Mouse (Mus musculus) T-helper 1 cell (primary cell): ENCODE measurements at regions not wholly inside any gene's neighbourhood (a gene's known extent, or its start where the extent isn't known, plus 50 kb on each side); places are given as distances from the start of the nearest gene placed in this dataset.

Experiments
- in situ Hi-C: fragments of 300-600 bp; cut with MboI, MseI; formaldehyde crosslinking; loops from one replicate; pipeline ENCODE4 v1.15.1; 2025; ENCODE audit warnings: high pct_unique_total_duplicates

- in situ Hi-C loops: loop anchor here (10.0 kb wide), 1 partner anchor 303 kb away; no protein-coding TSS in a partner anchor
Measured at GRCm38 (mm10) chr2:77358176-77358575, 77.8 kb upstream of the Sestd1 start.

GRCm38 (mm10) chr2:77356798-77357197 lies 76.4 kb upstream of the Sestd1 start:
- in situ Hi-C loops: loop anchor here (10.0 kb wide), 1 partner anchor 302 kb away; no protein-coding TSS in a partner anchor

GRCm38 (mm10) chr2:77351987-77352628 lies 71.7 kb upstream of the Sestd1 start:
- in situ Hi-C loops: loop anchor here (10.0 kb wide), 1 partner anchor 297 kb away; no protein-coding TSS in a partner anchor

DNA sequence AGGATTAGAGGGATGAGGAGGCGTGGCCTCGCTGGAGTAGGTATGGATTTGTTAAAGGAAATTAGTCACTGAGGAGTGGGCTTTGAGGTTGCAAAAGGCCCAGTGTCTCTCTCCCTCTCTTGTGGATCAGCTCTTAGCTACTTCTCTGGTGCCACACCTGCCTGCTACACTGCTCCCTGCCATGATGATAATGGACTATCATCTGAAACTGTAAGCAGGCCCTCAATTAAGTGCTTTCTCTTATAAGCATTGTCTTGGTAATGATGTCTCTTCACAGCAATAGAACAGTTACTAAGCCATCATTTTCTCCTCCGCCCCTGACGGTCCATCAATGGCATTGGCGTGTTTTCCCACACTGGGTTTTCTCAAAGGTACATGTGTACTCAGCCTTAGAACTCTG lies 66.6 kb upstream of the Sestd1 start:
- in situ Hi-C loops: loop anchor here (25.0 kb wide), 1 partner anchor 385 kb away; no protein-coding TSS in a partner anchor

DNA sequence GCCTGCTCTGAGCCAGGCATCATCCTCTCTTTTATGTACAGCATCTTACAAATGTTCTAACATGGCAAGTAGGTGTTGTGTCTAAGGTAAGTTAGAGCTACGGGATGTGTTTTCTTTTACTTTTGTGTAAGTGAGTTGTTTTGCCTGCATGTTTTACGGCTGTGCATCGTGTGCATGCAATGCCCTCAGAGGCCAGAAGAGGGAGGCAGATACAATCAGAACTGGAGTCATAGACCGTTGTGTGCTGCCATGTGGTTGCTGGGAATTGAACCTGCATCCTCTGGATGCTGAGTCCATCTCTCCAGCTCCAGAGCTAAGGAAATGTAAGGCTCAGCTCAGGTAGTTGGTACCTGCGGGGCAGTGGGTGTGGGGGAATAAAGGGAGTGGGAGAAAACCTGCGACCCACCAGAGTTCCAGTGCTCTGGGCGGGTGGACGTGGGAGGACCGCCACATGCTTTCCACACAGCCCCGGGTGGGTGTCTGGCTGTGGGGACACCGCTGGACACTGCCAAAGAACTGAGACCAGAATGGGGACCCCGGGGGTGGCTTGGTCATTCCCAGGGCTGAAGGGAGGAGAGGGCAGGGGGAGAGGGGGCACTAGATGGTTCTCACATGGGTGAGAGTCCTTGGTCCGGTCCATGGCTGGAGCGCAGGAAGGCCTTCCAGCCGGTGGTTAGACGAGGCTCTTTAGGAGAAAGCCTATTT lies 63.5 kb upstream of the Sestd1 start:
- in situ Hi-C loops: loop anchor here (25.0 kb wide), 1 partner anchor 382 kb away; no protein-coding TSS in a partner anchor

DNA sequence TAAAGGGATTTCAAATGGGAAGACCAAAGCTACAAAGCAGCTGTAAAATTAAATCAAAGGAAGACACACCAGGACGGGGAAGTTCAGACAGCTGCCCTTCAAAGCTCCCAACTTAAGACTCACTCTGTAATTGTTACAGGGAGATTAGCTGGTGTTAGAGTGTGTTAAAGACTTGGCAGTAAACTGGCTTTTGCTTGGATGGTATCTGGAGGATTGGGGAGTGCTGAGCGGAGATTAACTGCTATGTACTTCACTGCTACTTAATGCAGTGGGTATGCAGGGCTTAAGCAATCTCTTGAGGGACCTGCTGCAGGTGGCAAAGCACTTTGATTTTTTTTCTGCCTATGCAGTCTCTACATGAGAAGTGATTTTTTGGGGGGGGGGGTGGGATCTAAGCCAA lies 62.0 kb upstream of the Sestd1 start:
- in situ Hi-C loops: loop anchor here (25.0 kb wide), 1 partner anchor 380 kb away; no protein-coding TSS in a partner anchor

GRCm38 (mm10) chr2:77341575-77342332 lies 61.4 kb upstream of the Sestd1 start:
- in situ Hi-C loops: loop anchor here (25.0 kb wide), 1 partner anchor 379 kb away; no protein-coding TSS in a partner anchor

GRCm38 (mm10) chr2:77340076-77340475 lies 59.7 kb upstream of the Sestd1 start:
- in situ Hi-C loops: loop anchor here (25.0 kb wide), 1 partner anchor 378 kb away; no protein-coding TSS in a partner anchor

DNA sequence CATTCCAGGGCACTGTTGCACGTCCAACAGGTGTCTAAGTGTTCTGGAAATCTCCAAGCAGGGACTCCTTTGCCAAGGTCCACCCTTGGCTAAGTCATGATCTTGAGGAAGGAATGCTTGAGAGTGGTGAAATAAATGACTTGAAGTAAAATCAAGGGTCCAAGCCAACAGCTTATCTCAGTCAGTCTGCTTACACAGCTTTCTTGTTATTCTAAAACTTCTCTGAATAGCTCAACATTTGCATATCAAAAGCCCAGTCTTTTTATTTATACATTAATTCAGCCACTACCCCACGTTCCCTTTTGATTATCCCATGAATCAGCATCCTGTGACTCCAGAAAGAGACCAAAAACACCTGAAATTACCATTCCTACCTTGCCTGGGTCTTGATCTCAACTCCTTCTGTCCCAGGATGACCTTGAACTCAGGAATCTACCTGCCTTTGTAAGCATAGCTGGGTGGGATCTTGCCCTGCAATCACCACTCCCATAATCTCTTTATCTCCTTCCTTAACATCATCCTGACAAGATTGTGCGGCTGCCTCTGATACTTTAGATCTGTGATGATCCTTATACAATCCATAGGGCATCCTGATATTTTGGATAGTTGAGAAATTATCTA lies 57.5 kb upstream of the Sestd1 start:
- in situ Hi-C loops: loop anchor here (5.0 to 25.0 kb wide), 2 partner anchors 81 to 376 kb away; no protein-coding TSS in a partner anchor

DNA sequence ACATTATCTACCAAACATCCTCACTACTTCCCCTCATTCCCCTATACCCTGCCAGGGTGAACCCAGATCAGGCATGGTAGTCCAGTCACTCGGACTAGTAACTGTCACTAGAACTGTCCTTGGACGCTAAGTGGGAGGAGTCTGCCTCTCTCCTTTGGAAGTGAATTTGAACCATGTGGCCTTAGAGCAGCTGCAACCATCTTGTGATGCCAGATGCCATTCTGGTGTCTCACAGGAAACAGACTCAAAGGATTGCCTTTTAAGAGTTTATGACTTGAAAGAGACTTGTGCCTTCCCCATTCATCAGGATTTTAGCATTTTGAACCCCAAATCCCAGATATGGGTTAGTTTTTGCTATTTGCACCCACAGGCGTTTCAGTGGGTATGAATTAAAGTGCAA lies 56.9 kb upstream of the Sestd1 start:
- in situ Hi-C loops: loop anchor here (5.0 to 25.0 kb wide), 2 partner anchors 80 to 375 kb away; no protein-coding TSS in a partner anchor

- in situ Hi-C loops: loop anchor here (5.0 to 25.0 kb wide), 2 partner anchors 80 to 375 kb away; no protein-coding TSS in a partner anchor
Measured at GRCm38 (mm10) chr2:77336810-77337209, 56.4 kb upstream of the Sestd1 start.

DNA sequence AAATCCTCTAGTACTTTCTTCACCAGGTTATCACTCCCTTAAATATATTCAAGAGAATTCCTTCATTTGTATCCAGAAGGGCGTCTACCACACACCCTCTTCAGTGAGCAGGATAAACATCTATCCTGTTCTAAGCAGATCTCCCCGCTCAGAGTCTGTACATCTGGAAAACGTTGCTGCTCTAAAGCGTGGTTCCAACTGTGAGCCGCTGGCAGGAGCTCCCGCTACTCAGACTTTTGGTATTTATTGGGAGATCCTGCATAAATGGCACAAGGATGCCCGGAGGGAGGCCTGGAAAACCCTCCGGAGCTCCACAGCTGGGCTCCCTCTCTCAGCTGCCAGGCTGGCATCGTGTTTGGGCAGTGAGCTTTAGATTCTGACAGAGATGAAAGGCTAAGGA lies 54.3 kb upstream of the Sestd1 start:
- in situ Hi-C loops: loop anchor here (5.0 to 25.0 kb wide), 2 partner anchors 77 to 372 kb away; no protein-coding TSS in a partner anchor

DNA sequence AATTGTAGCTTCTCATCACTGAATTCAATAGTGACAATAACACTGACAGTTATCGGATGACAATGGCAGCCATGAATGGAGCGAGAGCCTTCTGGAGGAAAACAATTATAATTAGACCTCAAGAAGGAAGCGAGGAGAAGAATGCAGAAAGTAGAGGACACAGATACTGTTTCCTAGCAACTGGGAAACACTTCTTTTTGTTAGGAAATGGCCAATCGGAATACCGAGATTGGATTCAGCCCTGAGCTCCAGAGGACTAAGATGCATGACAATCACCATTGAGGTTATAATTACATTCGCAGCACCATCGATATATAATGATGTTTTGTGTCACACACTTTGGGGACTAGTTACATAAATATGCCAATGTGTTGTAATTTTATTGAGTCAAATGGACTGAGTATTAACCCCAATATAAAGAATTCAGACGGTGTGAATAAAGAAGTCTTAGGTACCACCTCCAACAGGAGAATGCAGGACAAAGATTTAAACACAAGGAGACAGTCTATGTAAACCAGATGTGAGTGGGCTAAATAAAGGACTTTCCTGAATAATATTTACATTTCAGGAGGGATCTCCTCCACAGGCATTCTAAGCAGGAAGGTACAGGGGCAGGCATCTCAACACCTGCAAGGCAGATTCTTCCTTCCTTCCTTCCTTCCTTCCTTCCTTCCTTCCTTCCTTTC lies 53.1 kb upstream of the Sestd1 start:
- in situ Hi-C loops: loop anchor here (25.0 kb wide), 1 partner anchor 371 kb away; no protein-coding TSS in a partner anchor
